Mouse (Mus musculus): ENCODE data around the gene Ssu72. TPM values are rescaled to one million over a fixed set of nuclear protein-coding genes. Genes with fewer than 3 reads are reported as not detected.
"Not testable (repeated sequence)": the region's sequence is repeated elsewhere in the genome, so short reads cannot be mapped to it uniquely, and the experiment has no call there.

The Ssu72 gene
- polyA plus RNA-seq, 1 experiment from 2014 or later = 122 TPM

GRCm38 (mm10) chr4:155739152-155739551 is 34.6 kb downstream of the Ssu72 start:
- no peaks in the 10 kb centered on the region for H3K27me3 ChIP-seq (replicated peaks; ENCODE audit: control insufficient read depth, insufficient read depth, low read length)
- DNase-seq (ENCODE audit: low spot score) = no peak
- peaks cover 25% of the 10 kb centered on the region for H3K36me3 ChIP-seq (ENCODE audit: control insufficient read depth, insufficient read depth, low read length)
- no peak overlapping the region for H3K4me3 ChIP-seq (ENCODE audit: low read depth, low read length)
- WGBS = 81% methylated on average over 6 of the region's 6 CpGs
- H3K4me2 ChIP-seq = no peak overlapping the region
- ATAC-seq (replicated peaks; ENCODE audit: low FRiP score) = no peak
- H3K27ac ChIP-seq (ENCODE audit: low read depth, low read length) = no peak overlapping the region
- H3K9ac ChIP-seq (ENCODE audit: low read depth, low read length) = no peak overlapping the region
- peaks cover 9% of the 10 kb centered on the region for H3K4me1 ChIP-seq (replicated peaks; ENCODE audit: control insufficient read depth, insufficient read depth, low read length)
- no peaks in the 10 kb centered on the region for H3K9me3 ChIP-seq (ENCODE audit: control insufficient read depth, low read length)

- H3K27ac ChIP-seq (ENCODE audit: low read depth, low read length) = no peak overlapping the region
- 0 out of 2 replicates have a peak, but pooled peaks have one; percentile 5 for ATAC-seq (replicated peaks; ENCODE audit: low FRiP score)
- WGBS = 83% methylated on average over 37 of the region's 37 CpGs
These were observed 35.4 kb downstream of the Ssu72 start for GRCm38 (mm10) chr4:155739741-155740636.

GRCm38 (mm10) chr4:155740681-155741080 is 36.1 kb downstream of the Ssu72 start:
- 90% methylated on average over 10 of the region's 10 CpGs for WGBS
- H3K9ac ChIP-seq (ENCODE audit: low read depth, low read length); H3K27me3 ChIP-seq (replicated peaks; ENCODE audit: control insufficient read depth, insufficient read depth, low read length); H3K4me1 ChIP-seq (replicated peaks; ENCODE audit: control insufficient read depth, insufficient read depth, low read length); DNase-seq (ENCODE audit: low spot score); H3K4me3 ChIP-seq (ENCODE audit: low read depth, low read length); ATAC-seq (replicated peaks; ENCODE audit: low FRiP score); H3K9me3 ChIP-seq (ENCODE audit: control insufficient read depth, low read length); H3K27ac ChIP-seq (ENCODE audit: low read depth, low read length); H3K4me2 ChIP-seq: not testable (repeated sequence)
- peaks cover 33% of the 10 kb centered on the region for H3K36me3 ChIP-seq (ENCODE audit: control insufficient read depth, insufficient read depth, low read length)

More at GRCm38 (mm10) chr4:155739741-155740636, 35.4 kb downstream of the Ssu72 start:
- no peak overlapping the region for H3K4me2 ChIP-seq
- H3K36me3 ChIP-seq (ENCODE audit: control insufficient read depth, insufficient read depth, low read length) = peaks cover 28% of the 10 kb centered on the region
- no peaks in the 10 kb centered on the region for H3K9me3 ChIP-seq (ENCODE audit: control insufficient read depth, low read length)
- no peak overlapping the region for H3K9ac ChIP-seq (ENCODE audit: low read depth, low read length)
- no peaks in the 10 kb centered on the region for H3K27me3 ChIP-seq (replicated peaks; ENCODE audit: control insufficient read depth, insufficient read depth, low read length)
- peaks cover 9% of the 10 kb centered on the region for H3K4me1 ChIP-seq (replicated peaks; ENCODE audit: control insufficient read depth, insufficient read depth, low read length)
- H3K4me3 ChIP-seq (ENCODE audit: low read depth, low read length) = no peak overlapping the region
- no peak for DNase-seq (ENCODE audit: low spot score)

- Histone ChIP-seq H3K27me3 (replicated peaks; ENCODE audit: control insufficient read depth, insufficient read depth, low read length) (no peaks in the 10 kb centered on the region), H3K9ac (ENCODE audit: low read depth, low read length) (no peak overlapping the region), H3K27ac (ENCODE audit: low read depth, low read length) (no peak overlapping the region), H3K4me2 (no peak overlapping the region), H3K4me1 (replicated peaks; ENCODE audit: control insufficient read depth, insufficient read depth, low read length) (no peaks in the 10 kb centered on the region), H3K9me3 (ENCODE audit: control insufficient read depth, low read length) (no peaks in the 10 kb centered on the region), H3K4me3 (ENCODE audit: low read depth, low read length) (no peak overlapping the region), H3K36me3 (ENCODE audit: control insufficient read depth, insufficient read depth, low read length) (peaks cover 50% of the 10 kb centered on the region)
- ATAC-seq (replicated peaks; ENCODE audit: low FRiP score) (no peak), DNase-seq (ENCODE audit: low spot score) (no peak)
- 93% methylated on average over 5 of the region's 5 CpGs for WGBS
These were observed 38.1 kb downstream of the Ssu72 start for GRCm38 (mm10) chr4:155742684-155743083.

GRCm38 (mm10) chr4:155744474-155744873 is 39.9 kb downstream of the Ssu72 start:
- no peak overlapping the region for H3K27ac ChIP-seq (ENCODE audit: low read depth, low read length)
- 91% methylated on average over 8 of the region's 8 CpGs for WGBS
- H3K9ac ChIP-seq (ENCODE audit: low read depth, low read length) = no peak overlapping the region
- no peaks in the 10 kb centered on the region for H3K4me1 ChIP-seq (replicated peaks; ENCODE audit: control insufficient read depth, insufficient read depth, low read length)
- no peak overlapping the region for H3K4me3 ChIP-seq (ENCODE audit: low read depth, low read length)
- H3K36me3 ChIP-seq (ENCODE audit: control insufficient read depth, insufficient read depth, low read length) = peaks cover 66% of the 10 kb centered on the region
- H3K9me3 ChIP-seq (ENCODE audit: control insufficient read depth, low read length) = no peaks in the 10 kb centered on the region
- H3K27me3 ChIP-seq (replicated peaks; ENCODE audit: control insufficient read depth, insufficient read depth, low read length) = no peaks in the 10 kb centered on the region
- DNase-seq (ENCODE audit: low spot score) (no peak), ATAC-seq (replicated peaks; ENCODE audit: low FRiP score) (no peak)
- no peak overlapping the region for H3K4me2 ChIP-seq

GRCm38 (mm10) chr4:155745136-155745535 is 40.5 kb downstream of the Ssu72 start:
- H3K4me2 ChIP-seq = no peak overlapping the region
- no peak overlapping the region for H3K9ac ChIP-seq (ENCODE audit: low read depth, low read length)
- no peaks in the 10 kb centered on the region for H3K4me1 ChIP-seq (replicated peaks; ENCODE audit: control insufficient read depth, insufficient read depth, low read length)
- ATAC-seq (replicated peaks; ENCODE audit: low FRiP score) (no peak), DNase-seq (ENCODE audit: low spot score) (no peak)
- H3K27me3 ChIP-seq (replicated peaks; ENCODE audit: control insufficient read depth, insufficient read depth, low read length) = no peaks in the 10 kb centered on the region
- 92% methylated on average over 5 of the region's 5 CpGs for WGBS
- H3K36me3 ChIP-seq (ENCODE audit: control insufficient read depth, insufficient read depth, low read length) = peaks cover 67% of the 10 kb centered on the region
- H3K4me3 ChIP-seq (ENCODE audit: low read depth, low read length) = no peak overlapping the region
- no peak overlapping the region for H3K27ac ChIP-seq (ENCODE audit: low read depth, low read length)
- no peaks in the 10 kb centered on the region for H3K9me3 ChIP-seq (ENCODE audit: control insufficient read depth, low read length)

GRCm38 (mm10) chr4:155746036-155746548 is 41.5 kb downstream of the Ssu72 start:
- H3K4me1 ChIP-seq (replicated peaks; ENCODE audit: control insufficient read depth, insufficient read depth, low read length) = no peaks in the 10 kb centered on the region
- no peak overlapping the region for H3K27ac ChIP-seq (ENCODE audit: low read depth, low read length)
- WGBS = 81% methylated on average over 8 of the region's 8 CpGs
- H3K9me3 ChIP-seq (ENCODE audit: control insufficient read depth, low read length) = no peaks in the 10 kb centered on the region
- no peak overlapping the region for H3K4me2 ChIP-seq
- no peaks in the 10 kb centered on the region for H3K27me3 ChIP-seq (replicated peaks; ENCODE audit: control insufficient read depth, insufficient read depth, low read length)
- DNase-seq (ENCODE audit: low spot score) (no peak), ATAC-seq (replicated peaks; ENCODE audit: low FRiP score) (no peak)
- no peak overlapping the region for H3K4me3 ChIP-seq (ENCODE audit: low read depth, low read length)
- H3K36me3 ChIP-seq (ENCODE audit: control insufficient read depth, insufficient read depth, low read length) = peaks cover 69% of the 10 kb centered on the region
- no peak overlapping the region for H3K9ac ChIP-seq (ENCODE audit: low read depth, low read length)

GRCm38 (mm10) chr4:155746575-155747490 is 42.2 kb downstream of the Ssu72 start:
- DNase-seq (ENCODE audit: low spot score) (no peak), ATAC-seq (replicated peaks; ENCODE audit: low FRiP score) (no peak)
- no peaks in the 10 kb centered on the region for H3K27me3 ChIP-seq (replicated peaks; ENCODE audit: control insufficient read depth, insufficient read depth, low read length)
- H3K4me2 ChIP-seq = no peak overlapping the region
- H3K36me3 ChIP-seq (ENCODE audit: control insufficient read depth, insufficient read depth, low read length) = peaks cover 70% of the 10 kb centered on the region
- no peaks in the 10 kb centered on the region for H3K4me1 ChIP-seq (replicated peaks; ENCODE audit: control insufficient read depth, insufficient read depth, low read length)
- H3K4me3 ChIP-seq (ENCODE audit: low read depth, low read length) = no peak overlapping the region
- H3K27ac ChIP-seq (ENCODE audit: low read depth, low read length) = no peak overlapping the region
- H3K9me3 ChIP-seq (ENCODE audit: control insufficient read depth, low read length) = no peaks in the 10 kb centered on the region
- 89% methylated on average over 17 of the region's 17 CpGs for WGBS
- H3K9ac ChIP-seq (ENCODE audit: low read depth, low read length) = no peak overlapping the region

All from liver, embryonic 11.5 days (tissue).